Mouse (Mus musculus) lung, embryonic 14.5 days (tissue): Measurements from ENCODE around the gene Tmem62. TPM values are rescaled to one million over a fixed set of nuclear protein-coding genes. Genes with fewer than 3 reads are reported as not detected.
"Not testable (repeated sequence)": the region's sequence is repeated elsewhere in the genome, so short reads cannot be mapped to it uniquely, and the experiment has no call there.

Experiments used
- ATAC-seq: fragments of 200-750 bp; cut with Nextera tagmentation; 2 replicates; pipeline ENCODE4 v1.8.0; 2017; ENCODE audit warnings: mild to moderate bottlenecking, moderate TSS enrichment, moderate library complexity; ENCODE audit not compliant: insufficient read depth
- DNase-seq: peaks from one replicate; pipeline ENCODE4 v3.0.0-alpha.2; 2015
- H3K27ac ChIP-seq: fragments of 300-500 bp; sonication (generic); 2 replicates; pipeline ENCODE4 v1.5.1; 2014; ENCODE audit warnings: low read depth, mild to moderate bottlenecking, moderate library complexity
- H3K27me3 ChIP-seq: fragments of 300-500 bp; sonication (generic); 2 replicates; pipeline ENCODE4 v1.6.1; 2014; ENCODE audit warnings: low read length, control low read depth; ENCODE audit not compliant: insufficient read depth
- H3K36me3 ChIP-seq: fragments of 300-500 bp; sonication (generic); 2 replicates; pipeline ENCODE4 v1.6.1; 2014; ENCODE audit warnings: control low read depth; ENCODE audit not compliant: insufficient read depth
- H3K4me1 ChIP-seq: fragments of 300-500 bp; sonication (generic); 2 replicates; pipeline ENCODE4 v1.6.1; 2014; ENCODE audit warnings: antibody characterized with exemption, control low read depth; ENCODE audit not compliant: insufficient read depth
- H3K4me2 ChIP-seq: fragments of 300-500 bp; sonication (generic); 2 replicates; pipeline ENCODE4 v1.6.1; 2014; ENCODE audit warnings: mild to moderate bottlenecking
- H3K4me3 ChIP-seq: fragments of 300-500 bp; sonication (generic); 2 replicates; pipeline ENCODE4 v1.5.1; 2014; ENCODE audit warnings: low read depth, low read length
- H3K9ac ChIP-seq: fragments of 300-500 bp; sonication (generic); 2 replicates; pipeline ENCODE4 v1.6.1; 2014
- H3K9me3 ChIP-seq: fragments of 300-500 bp; sonication (generic); 2 replicates; pipeline ENCODE4 v1.6.1; 2016; ENCODE audit warnings: low read depth, low read length, control low read depth
- CTCF ChIP-seq: IDR thresholded peaks from 2 replicates; pipeline ENCODE4 v1.5.1; 2016; ENCODE audit warnings: antibody characterized with exemption, low read depth
- WGBS: fragments of 180-500 bp; shearing (Covaris S2); extraction: QIAGEN DNeasy Blood & Tissue Kit; methylation state at CpG from one replicate; pipeline ENCODE4 v1.1.7; 2014; 5-methylcytosine and 5-hydroxymethylcytosine counted together
- polyA plus RNA-seq: library from polyadenylated mRNA; unstranded; fragments of >200 nt; fragmentation: Nextera tagmentation; extraction: Ambion mirVana; gene quantifications from 2 replicates; pipeline ENCODE4 v1.2.1, GENCODE M21; 2014

The Tmem62 gene
- polyA plus RNA-seq, 1 experiment from 2014 or later, result 4.1 TPM

- Histone ChIP-seq H3K4me3 (peak within 1 kb of the TSS; percentile 18; the same call in 1 of the 2 replicates), H3K36me3 (no peaks in the 10 kb centered on the region), H3K4me2 (no peak within 1 kb of the TSS), H3K4me1 (no peaks in the 10 kb centered on the region), H3K9me3 (no peaks in the 10 kb centered on the region), H3K9ac (no peak within 1 kb of the TSS), H3K27ac (0 out of 2 replicates have a peak within 1 kb of the TSS, but pooled peaks have one; percentile 36), H3K27me3 (no peaks in the 10 kb centered on the region)
- no peak for TF ChIP-seq CTCF
- 24% methylated on average over 5 of the region's 5 CpGs for WGBS
- ATAC-seq (peak; percentile 69), DNase-seq (no peak)
Measured at GRCm38 (mm10) chr2:121036733-121037341, 60.0 kb downstream of the Tmem62 start, which contains the start of gene Epb42. Epb42 (minus strand) TSS chr2:121037072.

GRCm38 (mm10) chr2:121038851-121039250 is 62.0 kb downstream of the Tmem62 start:
- not testable (repeated sequence) for H3K4me1 ChIP-seq, H3K9me3 ChIP-seq, H3K4me3 ChIP-seq, H3K36me3 ChIP-seq, H3K27me3 ChIP-seq, H3K27ac ChIP-seq, H3K4me2 ChIP-seq, ATAC-seq, DNase-seq, H3K9ac ChIP-seq
- 77% methylated on average over 1 of the region's 1 CpGs for WGBS

GRCm38 (mm10) chr2:121039382-121039781 is 62.6 kb downstream of the Tmem62 start:
- no peaks in the 10 kb centered on the region for H3K36me3 ChIP-seq
- no peaks in the 10 kb centered on the region for H3K4me1 ChIP-seq
- H3K4me3 ChIP-seq, result no peak overlapping the region
- no peak overlapping the region for H3K4me2 ChIP-seq
- H3K27me3 ChIP-seq, result no peaks in the 10 kb centered on the region
- TF ChIP-seq CTCF, result no peak
- DNase-seq, result no peak
- no peak overlapping the region for H3K27ac ChIP-seq
- 93% methylated on average over 1 of the region's 1 CpGs for WGBS
- no peak for ATAC-seq
- H3K9ac ChIP-seq, result no peak overlapping the region
- no peaks in the 10 kb centered on the region for H3K9me3 ChIP-seq

- H3K36me3 ChIP-seq, result no peaks in the 10 kb centered on the region
- ATAC-seq (no peak), DNase-seq (peak; percentile 64)
- H3K27me3 ChIP-seq, result no peaks in the 10 kb centered on the region
- no peak overlapping the region for H3K9ac ChIP-seq
- H3K4me3 ChIP-seq, result no peak overlapping the region
- no peaks in the 10 kb centered on the region for H3K4me1 ChIP-seq
- WGBS, result 23% methylated on average over 5 of the region's 5 CpGs
- no peak overlapping the region for H3K27ac ChIP-seq
- H3K9me3 ChIP-seq, result no peaks in the 10 kb centered on the region
- TF ChIP-seq CTCF, result peak; percentile 69
- H3K4me2 ChIP-seq, result no peak overlapping the region
Measured at GRCm38 (mm10) chr2:121041098-121041497, 64.3 kb downstream of the Tmem62 start.

- DNase-seq (no peak), ATAC-seq (no peak)
- Histone ChIP-seq H3K4me3 (no peak overlapping the region), H3K9me3 (no peaks in the 10 kb centered on the region), H3K27me3 (no peaks in the 10 kb centered on the region), H3K9ac (no peak overlapping the region), H3K4me2 (no peak overlapping the region), H3K36me3 (no peaks in the 10 kb centered on the region), H3K4me1 (no peaks in the 10 kb centered on the region), H3K27ac (no peak overlapping the region)
- TF ChIP-seq CTCF, result no peak
- 69% methylated on average over 4 of the region's 4 CpGs for WGBS
Measured at GRCm38 (mm10) chr2:121045653-121046052, 68.8 kb downstream of the Tmem62 start.

GRCm38 (mm10) chr2:121052176-121052575 is 75.4 kb downstream of the Tmem62 start:
- Histone ChIP-seq H3K27ac (no peak overlapping the region), H3K4me2 (no peak overlapping the region), H3K4me3 (no peak overlapping the region), H3K36me3 (no peaks in the 10 kb centered on the region), H3K9ac (no peak overlapping the region), H3K27me3 (no peaks in the 10 kb centered on the region), H3K4me1 (no peaks in the 10 kb centered on the region), H3K9me3 (no peaks in the 10 kb centered on the region)
- no peak for TF ChIP-seq CTCF
- 82% methylated on average over 5 of the region's 5 CpGs for WGBS
- no peak for ATAC-seq
- DNase-seq, result no peak

- Histone ChIP-seq H3K9me3 (no peaks in the 10 kb centered on the region), H3K4me1 (no peaks in the 10 kb centered on the region), H3K27ac (no peak overlapping the region), H3K4me2 (no peak overlapping the region), H3K36me3 (no peaks in the 10 kb centered on the region), H3K4me3 (no peak overlapping the region), H3K9ac (no peak overlapping the region), H3K27me3 (no peaks in the 10 kb centered on the region)
- no peak for TF ChIP-seq CTCF
- no peak for ATAC-seq
- WGBS, result 65% methylated on average over 2 of the region's 2 CpGs
- DNase-seq, result no peak
Measured at GRCm38 (mm10) chr2:121054060-121054459, 77.2 kb downstream of the Tmem62 start.
